Mouse (Mus musculus): Measurements from ENCODE around the gene Ccin. TPM values are rescaled to one million over a fixed set of nuclear protein-coding genes. Genes with fewer than 3 reads are reported as not detected.

Ccin gene
- polyA plus RNA-seq, 1 experiment from 2014 or later = not detected

DNA sequence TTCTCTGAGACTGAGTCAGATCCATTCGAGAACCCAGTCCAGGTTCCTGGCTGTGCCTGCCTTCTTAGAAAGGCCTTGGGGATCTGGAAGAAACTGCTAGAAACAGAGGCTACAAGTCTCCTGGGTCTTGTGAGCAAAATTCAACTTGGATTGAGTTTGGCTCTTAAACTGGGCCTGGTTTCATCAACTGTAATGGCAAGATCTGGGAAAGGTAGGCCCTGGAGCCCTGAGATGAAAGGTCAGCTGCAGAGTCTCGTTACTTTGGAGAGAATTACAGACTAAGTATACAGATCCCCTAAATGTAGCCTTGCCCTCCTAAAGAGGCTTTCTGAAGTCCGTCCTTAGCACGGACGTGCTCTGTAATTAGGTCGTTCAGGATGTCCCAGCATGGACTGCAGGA is 42.3 kb downstream of the Ccin start:
- Histone ChIP-seq H3K36me3 (ENCODE audit: insufficient read depth, low read length) (peaks cover 83% of the 10 kb centered on the region), H3K4me1 (ENCODE audit: insufficient read depth, low read length) (no peaks in the 10 kb centered on the region), H3K9me3 (ENCODE audit: low read length) (no peaks in the 10 kb centered on the region), H3K9ac (replicated peaks; ENCODE audit: low read length) (no peak overlapping the region), H3K4me3 (ENCODE audit: low read length) (no peak overlapping the region), H3K27me3 (ENCODE audit: insufficient read depth, low read length) (no peaks in the 10 kb centered on the region), H3K4me2 (replicated peaks; ENCODE audit: low read depth, low read length) (no peak overlapping the region), H3K27ac (ENCODE audit: low read length) (no peak overlapping the region)
- ATAC-seq (ENCODE audit: low FRiP score, low TSS enrichment) = no peak
- 82% methylated on average over 6 of the region's 6 CpGs for WGBS

DNA sequence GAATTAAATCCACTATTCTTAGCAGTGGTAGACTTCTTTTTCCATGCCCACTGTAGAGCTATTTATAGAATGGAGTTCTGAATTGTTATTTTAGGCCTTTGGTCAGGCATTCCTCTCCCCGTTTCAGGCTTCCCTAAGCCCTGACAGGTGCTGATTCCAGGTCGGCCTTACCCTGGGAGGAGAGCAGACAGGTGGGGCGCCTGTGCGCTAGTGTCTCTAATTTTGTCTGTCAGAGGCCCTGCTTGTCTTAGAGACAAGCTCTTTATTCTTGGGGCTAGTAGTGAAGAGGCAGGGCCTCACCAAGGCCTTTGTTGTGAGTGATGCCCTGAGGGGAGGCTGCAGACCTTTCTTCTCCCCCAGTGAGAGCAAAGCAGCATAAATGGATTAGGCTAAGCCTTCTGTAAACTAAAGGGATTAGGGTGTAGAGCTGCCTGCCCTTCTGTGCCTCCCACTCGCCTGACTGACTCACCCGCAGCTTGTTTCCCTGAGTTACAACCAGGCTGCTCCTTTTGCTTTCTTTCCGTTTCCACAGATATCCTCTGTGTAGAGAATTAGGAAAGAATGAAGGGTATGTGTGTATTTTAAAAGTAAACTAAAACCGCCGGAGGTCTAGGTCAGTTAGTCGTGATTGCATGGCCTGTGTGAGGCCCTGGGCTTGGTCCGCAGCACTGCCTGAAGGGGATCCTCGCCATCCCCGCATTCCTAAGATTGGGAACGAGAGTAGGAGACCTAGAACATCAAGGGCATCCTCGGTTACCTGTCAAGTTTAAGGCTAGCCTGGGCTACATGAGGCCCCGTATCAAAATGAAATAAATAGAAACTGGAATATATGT is 45.2 kb downstream of the Ccin start:
- Histone ChIP-seq H3K9me3 (ENCODE audit: low read length) (no peaks in the 10 kb centered on the region), H3K27ac (ENCODE audit: low read length) (no peak overlapping the region), H3K4me2 (replicated peaks; ENCODE audit: low read depth, low read length) (no peak overlapping the region), H3K36me3 (ENCODE audit: insufficient read depth, low read length) (peaks cover 76% of the 10 kb centered on the region), H3K4me1 (ENCODE audit: insufficient read depth, low read length) (no peaks in the 10 kb centered on the region), H3K9ac (replicated peaks; ENCODE audit: low read length) (no peak overlapping the region), H3K27me3 (ENCODE audit: insufficient read depth, low read length) (no peaks in the 10 kb centered on the region), H3K4me3 (ENCODE audit: low read length) (no peak overlapping the region)
- ATAC-seq (ENCODE audit: low FRiP score, low TSS enrichment) = no peak
- 76% methylated on average over 16 of the region's 16 CpGs for WGBS

DNA sequence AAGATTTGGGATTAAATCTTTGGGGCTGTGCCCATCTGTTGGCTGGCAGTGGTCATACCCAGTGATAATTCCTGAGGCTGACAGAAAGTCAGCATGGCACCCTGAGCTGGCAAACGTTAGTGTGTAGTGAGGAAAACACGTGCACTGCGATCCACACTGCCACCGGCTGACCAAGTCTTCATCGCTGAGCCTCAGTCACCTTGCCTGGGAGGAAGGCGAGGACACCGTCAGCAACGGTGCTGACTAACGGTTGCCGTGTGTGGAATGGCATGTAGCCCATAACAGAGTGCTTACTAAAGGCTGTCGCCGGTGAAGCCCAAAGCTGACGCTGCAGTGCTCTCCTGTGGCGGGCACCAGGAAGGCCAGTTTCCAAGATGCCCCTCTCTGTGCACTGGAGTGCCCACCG is 46.4 kb downstream of the Ccin start:
- no peaks in the 10 kb centered on the region for H3K27me3 ChIP-seq (ENCODE audit: insufficient read depth, low read length)
- H3K9ac ChIP-seq (replicated peaks; ENCODE audit: low read length) = no peak overlapping the region
- no peak for ATAC-seq (ENCODE audit: low FRiP score, low TSS enrichment)
- no peaks in the 10 kb centered on the region for H3K4me1 ChIP-seq (ENCODE audit: insufficient read depth, low read length)
- H3K4me3 ChIP-seq (ENCODE audit: low read length) = no peak overlapping the region
- no peak overlapping the region for H3K4me2 ChIP-seq (replicated peaks; ENCODE audit: low read depth, low read length)
- peaks cover 68% of the 10 kb centered on the region for H3K36me3 ChIP-seq (ENCODE audit: insufficient read depth, low read length)
- H3K27ac ChIP-seq (ENCODE audit: low read length) = no peak overlapping the region
- 88% methylated on average over 15 of the region's 15 CpGs for WGBS
- H3K9me3 ChIP-seq (ENCODE audit: low read length) = no peaks in the 10 kb centered on the region

DNA sequence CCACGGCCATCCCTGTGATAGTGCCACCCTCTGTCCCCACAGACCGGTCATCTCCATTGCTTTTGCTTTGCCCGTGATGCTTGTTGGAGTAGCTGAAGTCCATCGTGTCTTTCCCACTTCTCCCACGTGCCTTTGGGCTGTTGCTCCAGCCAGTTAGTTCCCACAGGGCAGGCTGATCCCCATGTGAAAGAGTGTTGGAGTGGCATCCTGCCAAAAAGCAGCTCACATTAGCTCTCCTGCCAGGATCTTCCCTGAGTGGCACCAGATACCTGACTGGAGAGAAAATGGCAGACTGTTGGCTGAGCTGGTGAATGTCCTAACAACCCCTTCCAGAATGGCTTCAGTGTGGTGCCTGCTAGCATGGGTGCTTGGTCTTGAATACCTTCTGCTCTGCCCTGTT is 48.2 kb downstream of the Ccin start:
- H3K9me3 ChIP-seq (ENCODE audit: low read length) = no peaks in the 10 kb centered on the region
- no peak overlapping the region for H3K4me2 ChIP-seq (replicated peaks; ENCODE audit: low read depth, low read length)
- H3K36me3 ChIP-seq (ENCODE audit: insufficient read depth, low read length) = peaks cover 58% of the 10 kb centered on the region
- WGBS = 86% methylated on average over 5 of the region's 5 CpGs
- ATAC-seq (ENCODE audit: low FRiP score, low TSS enrichment) = no peak
- no peak overlapping the region for H3K4me3 ChIP-seq (ENCODE audit: low read length)
- H3K27ac ChIP-seq (ENCODE audit: low read length) = no peak overlapping the region
- H3K27me3 ChIP-seq (ENCODE audit: insufficient read depth, low read length) = no peaks in the 10 kb centered on the region
- no peaks in the 10 kb centered on the region for H3K4me1 ChIP-seq (ENCODE audit: insufficient read depth, low read length)
- H3K9ac ChIP-seq (replicated peaks; ENCODE audit: low read length) = no peak overlapping the region

Other genes starting within 250 kb of the Ccin start
- gene Olfr159, start 212.5 kb upstream of the Ccin start, polyA plus RNA-seq (2015; fragmentation: Nextera tagmentation; extraction: Ambion mirVana) = not detected in 2 replicates
- not detected in 2 replicates for gene Olfr156, start 159.6 kb upstream of the Ccin start, polyA plus RNA-seq (2015; fragmentation: Nextera tagmentation; extraction: Ambion mirVana)
- gene Olfr157, start 143.3 kb upstream of the Ccin start, polyA plus RNA-seq (2015; fragmentation: Nextera tagmentation; extraction: Ambion mirVana) = not detected in 2 replicates
- not detected in 2 replicates for gene Olfr155, start 131.9 kb upstream of the Ccin start, polyA plus RNA-seq (2015; fragmentation: Nextera tagmentation; extraction: Ambion mirVana)
- gene Reck, start 108.0 kb upstream of the Ccin start, polyA plus RNA-seq (2015; fragmentation: Nextera tagmentation; extraction: Ambion mirVana) = 27.2 and 28.5 TPM in 2 replicates
- gene Glipr2, start 26.1 kb upstream of the Ccin start, polyA plus RNA-seq (2015; fragmentation: Nextera tagmentation; extraction: Ambion mirVana) = 82.1 and 86.3 TPM in 2 replicates
- gene Clta, start 21.0 kb downstream of the Ccin start, polyA plus RNA-seq (2015; fragmentation: Nextera tagmentation; extraction: Ambion mirVana) = 225 and 232 TPM in 2 replicates
- gene Gne, start 100.7 kb downstream of the Ccin start, polyA plus RNA-seq (2015; fragmentation: Nextera tagmentation; extraction: Ambion mirVana) = 26.4 and 26.6 TPM in 2 replicates

Measured in kidney, embryonic 16.5 days (tissue).